Mouse (Mus musculus): ENCODE measurements around the gene Mfap1a. TPM values are rescaled to one million over a fixed set of nuclear protein-coding genes. Genes with fewer than 3 reads are reported as not detected.
"Not testable (repeated sequence)": the region's sequence is repeated elsewhere in the genome, so short reads cannot be mapped to it uniquely, and the experiment has no call there.

The Mfap1a gene
- polyA plus RNA-seq, 1 experiment from 2014 or later, result 27.9 TPM

GRCm38 (mm10) chr2:121472783-121473182 lies 33.7 kb downstream of the Mfap1a start:
- Histone ChIP-seq H3K36me3 (replicated peaks) (peaks cover 20% of the 10 kb centered on the region), H3K4me3 (peak overlapping the region; percentile 64)
- DNase-seq (ENCODE audit: extremely low spot score, low spot score); H3K9me3 ChIP-seq; H3K27me3 ChIP-seq (ENCODE audit: poor library complexity, severe bottlenecking); H3K27ac ChIP-seq; H3K4me1 ChIP-seq: not testable (repeated sequence)
- WGBS, result 94% methylated on average over 3 of the region's 3 CpGs

GRCm38 (mm10) chr2:121468982-121469381 lies 37.5 kb downstream of the Mfap1a start:
- not testable (repeated sequence) for H3K27me3 ChIP-seq (ENCODE audit: poor library complexity, severe bottlenecking); H3K4me3 ChIP-seq; DNase-seq (ENCODE audit: extremely low spot score, low spot score); H3K4me1 ChIP-seq; H3K9me3 ChIP-seq; H3K27ac ChIP-seq
- H3K36me3 ChIP-seq (replicated peaks), result peaks cover 20% of the 10 kb centered on the region
- WGBS, result 83% methylated on average over 4 of the region's 6 CpGs

DNA sequence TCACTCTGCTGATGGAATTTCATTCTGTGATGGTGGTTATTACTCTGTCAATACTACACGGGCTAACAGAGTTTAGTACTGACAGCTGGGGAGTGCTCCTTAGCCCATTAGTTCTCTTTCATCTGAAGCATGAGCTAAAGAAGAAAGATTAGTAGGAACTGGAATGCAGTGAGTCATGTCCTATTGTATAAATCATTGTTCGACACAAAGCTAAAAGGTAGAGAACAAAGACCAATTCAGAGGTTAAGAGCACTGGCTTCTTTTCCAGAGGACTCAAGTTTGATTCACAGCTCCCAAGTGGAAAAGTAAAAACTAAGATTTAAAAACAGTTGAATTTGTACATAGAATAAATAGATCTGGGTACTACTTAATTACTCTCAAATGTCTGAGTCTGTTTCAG lies 46.4 kb downstream of the Mfap1a start:
- Histone ChIP-seq H3K36me3 (replicated peaks) (peaks cover 35% of the 10 kb centered on the region), H3K9me3 (no peaks in the 10 kb centered on the region), H3K4me3 (no peak overlapping the region), H3K27ac (no peak overlapping the region), H3K27me3 (ENCODE audit: poor library complexity, severe bottlenecking) (no peaks in the 10 kb centered on the region), H3K4me1 (peaks cover 16% of the 10 kb centered on the region)
- 76% methylated on average over 2 of the region's 2 CpGs for WGBS
- no peak for DNase-seq (ENCODE audit: extremely low spot score, low spot score)

GRCm38 (mm10) chr2:121456692-121457642 lies 49.5 kb downstream of the Mfap1a start, which contains the start of gene Serinc4:
TSS of gene Serinc4 (minus strand) at chr2:121456781.
- Histone ChIP-seq H3K4me3 (peak within 1 kb of the TSS; percentile 87), H3K27me3 (ENCODE audit: poor library complexity, severe bottlenecking) (no peaks in the 10 kb centered on the region), H3K27ac (peak within 1 kb of the TSS; percentile 86), H3K9me3 (no peaks in the 10 kb centered on the region), H3K36me3 (replicated peaks) (peaks cover 63% of the 10 kb centered on the region), H3K4me1 (peaks cover 19% of the 10 kb centered on the region)
- WGBS, result 3% methylated on average over 41 of the region's 41 CpGs
- DNase-seq (ENCODE audit: extremely low spot score, low spot score), result peak; percentile 88

- Histone ChIP-seq H3K27ac (no peak overlapping the region), H3K4me1 (peaks cover 30% of the 10 kb centered on the region), H3K9me3 (no peaks in the 10 kb centered on the region), H3K27me3 (ENCODE audit: poor library complexity, severe bottlenecking) (no peaks in the 10 kb centered on the region), H3K36me3 (replicated peaks) (peaks cover 66% of the 10 kb centered on the region), H3K4me3 (no peak overlapping the region)
- no peak for DNase-seq (ENCODE audit: extremely low spot score, low spot score)
- 77% methylated on average over 5 of the region's 5 CpGs for WGBS
Measured at GRCm38 (mm10) chr2:121455534-121455933, 50.9 kb downstream of the Mfap1a start.

- 84% methylated on average over 6 of the region's 6 CpGs for WGBS
- no peaks in the 10 kb centered on the region for H3K9me3 ChIP-seq
- no peak for DNase-seq (ENCODE audit: extremely low spot score, low spot score)
- H3K36me3 ChIP-seq (replicated peaks), result peaks cover 49% of the 10 kb centered on the region
- no peak overlapping the region for H3K27ac ChIP-seq
- peak overlapping the region; percentile 2; the same call in 1 of the 2 replicates for H3K4me3 ChIP-seq
- no peaks in the 10 kb centered on the region for H3K27me3 ChIP-seq (ENCODE audit: poor library complexity, severe bottlenecking)
- peaks cover 36% of the 10 kb centered on the region for H3K4me1 ChIP-seq
Measured at GRCm38 (mm10) chr2:121453917-121454316, 52.5 kb downstream of the Mfap1a start.

DNA sequence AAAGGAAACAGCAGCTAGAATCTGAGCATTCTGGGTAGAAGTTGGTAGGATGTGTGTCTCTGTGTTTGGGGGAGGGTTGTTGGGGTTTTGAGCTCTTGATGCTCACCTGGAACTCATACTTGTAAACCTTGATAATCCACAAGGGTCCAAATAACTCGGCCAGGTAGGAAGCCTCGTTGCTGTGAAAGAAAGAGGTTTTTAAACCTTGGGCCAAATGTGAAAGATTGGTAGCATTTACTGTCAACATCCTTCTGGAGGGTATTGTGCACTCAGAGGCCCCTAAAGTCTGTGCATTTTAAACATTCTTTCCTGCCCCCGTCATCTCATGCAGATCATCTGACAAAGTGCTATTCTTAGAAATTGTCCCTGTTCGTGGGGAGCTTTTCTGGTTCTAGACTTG lies 53.5 kb downstream of the Mfap1a start, which contains the start of gene Hypk:
Gene Hypk, plus strand, starts transcription at position 301 of the 400 bp plus-strand sequence.
- peaks cover 42% of the 10 kb centered on the region for H3K36me3 ChIP-seq (replicated peaks)
- H3K4me3 ChIP-seq, result peak within 1 kb of the TSS; percentile 10; the same call in 1 of the 2 replicates
- H3K9me3 ChIP-seq, result no peaks in the 10 kb centered on the region
- WGBS, result 88% methylated on average over 4 of the region's 4 CpGs
- peaks cover 37% of the 10 kb centered on the region for H3K4me1 ChIP-seq
- H3K27me3 ChIP-seq (ENCODE audit: poor library complexity, severe bottlenecking), result no peaks in the 10 kb centered on the region
- no peak for DNase-seq (ENCODE audit: extremely low spot score, low spot score)
- no peak within 1 kb of the TSS for H3K27ac ChIP-seq

GRCm38 (mm10) chr2:121452361-121452760 lies 54.1 kb downstream of the Mfap1a start:
- no peak overlapping the region for H3K27ac ChIP-seq
- H3K4me1 ChIP-seq, result peaks cover 36% of the 10 kb centered on the region
- no peaks in the 10 kb centered on the region for H3K9me3 ChIP-seq
- 89% methylated on average over 4 of the region's 4 CpGs for WGBS
- H3K4me3 ChIP-seq, result peak overlapping the region; percentile 10; the same call in 1 of the 2 replicates
- H3K36me3 ChIP-seq (replicated peaks), result peaks cover 42% of the 10 kb centered on the region
- no peaks in the 10 kb centered on the region for H3K27me3 ChIP-seq (ENCODE audit: poor library complexity, severe bottlenecking)
- DNase-seq (ENCODE audit: extremely low spot score, low spot score), result no peak

DNA sequence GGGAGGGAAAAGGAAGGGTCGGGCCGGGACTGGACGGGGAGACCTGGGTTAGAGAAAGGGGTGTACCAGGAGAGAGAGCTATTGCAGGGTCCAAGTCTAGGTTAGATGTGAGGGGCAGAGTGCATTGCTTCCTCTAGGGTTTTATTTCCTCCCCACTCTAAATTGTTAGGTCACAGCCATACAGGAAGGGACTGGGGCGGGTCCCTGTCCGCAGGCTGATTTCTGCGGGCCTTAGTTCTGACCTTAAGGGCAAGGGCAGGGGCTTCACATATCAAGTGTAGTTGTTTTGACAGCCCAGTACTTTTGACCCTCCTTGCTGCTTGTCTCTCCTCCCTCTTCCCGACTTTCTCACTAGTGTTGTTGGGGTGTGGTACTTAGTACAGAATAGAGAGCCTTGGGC lies 56.4 kb downstream of the Mfap1a start:
- Histone ChIP-seq H3K36me3 (replicated peaks) (peaks cover 41% of the 10 kb centered on the region), H3K4me3 (peak overlapping the region; percentile 98), H3K27ac (peak overlapping the region; percentile 96), H3K9me3 (no peaks in the 10 kb centered on the region), H3K27me3 (ENCODE audit: poor library complexity, severe bottlenecking) (no peaks in the 10 kb centered on the region), H3K4me1 (peaks cover 30% of the 10 kb centered on the region)
- no peak for DNase-seq (ENCODE audit: extremely low spot score, low spot score)
- 4% methylated on average over 7 of the region's 7 CpGs for WGBS

DNA sequence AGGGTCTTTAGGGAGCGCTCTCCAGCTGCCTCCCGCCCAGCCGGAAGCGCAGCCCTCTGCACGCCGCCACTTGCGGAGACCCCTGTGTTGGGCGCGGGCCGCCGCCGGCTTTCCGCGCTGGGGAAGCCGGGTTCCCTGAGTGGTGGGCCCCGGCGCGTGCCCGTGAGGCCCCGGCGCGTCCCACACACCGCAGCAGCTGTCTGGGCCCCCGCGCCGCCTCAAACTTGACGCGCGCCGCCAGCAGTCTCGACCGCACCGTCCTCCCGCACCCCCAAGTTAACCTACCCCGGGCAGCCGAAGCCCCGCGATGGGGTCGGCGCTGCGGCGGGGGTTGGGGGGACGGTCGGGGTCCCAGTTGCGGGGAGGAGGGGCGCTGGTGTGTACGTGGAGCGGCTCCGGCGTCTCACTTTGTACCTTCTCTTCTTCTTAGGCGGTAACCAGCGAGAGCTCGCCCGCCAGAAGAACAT lies 56.9 kb downstream of the Mfap1a start:
- peak overlapping the region; percentile 98 for H3K4me3 ChIP-seq
- H3K4me1 ChIP-seq, result peaks cover 30% of the 10 kb centered on the region
- no peaks in the 10 kb centered on the region for H3K9me3 ChIP-seq
- H3K27me3 ChIP-seq (ENCODE audit: poor library complexity, severe bottlenecking), result no peaks in the 10 kb centered on the region
- peak overlapping the region; percentile 96 for H3K27ac ChIP-seq
- peaks cover 36% of the 10 kb centered on the region for H3K36me3 ChIP-seq (replicated peaks)
- under 1% methylated on average over 54 of the region's 54 CpGs for WGBS
- no peak for DNase-seq (ENCODE audit: extremely low spot score, low spot score)

DNA sequence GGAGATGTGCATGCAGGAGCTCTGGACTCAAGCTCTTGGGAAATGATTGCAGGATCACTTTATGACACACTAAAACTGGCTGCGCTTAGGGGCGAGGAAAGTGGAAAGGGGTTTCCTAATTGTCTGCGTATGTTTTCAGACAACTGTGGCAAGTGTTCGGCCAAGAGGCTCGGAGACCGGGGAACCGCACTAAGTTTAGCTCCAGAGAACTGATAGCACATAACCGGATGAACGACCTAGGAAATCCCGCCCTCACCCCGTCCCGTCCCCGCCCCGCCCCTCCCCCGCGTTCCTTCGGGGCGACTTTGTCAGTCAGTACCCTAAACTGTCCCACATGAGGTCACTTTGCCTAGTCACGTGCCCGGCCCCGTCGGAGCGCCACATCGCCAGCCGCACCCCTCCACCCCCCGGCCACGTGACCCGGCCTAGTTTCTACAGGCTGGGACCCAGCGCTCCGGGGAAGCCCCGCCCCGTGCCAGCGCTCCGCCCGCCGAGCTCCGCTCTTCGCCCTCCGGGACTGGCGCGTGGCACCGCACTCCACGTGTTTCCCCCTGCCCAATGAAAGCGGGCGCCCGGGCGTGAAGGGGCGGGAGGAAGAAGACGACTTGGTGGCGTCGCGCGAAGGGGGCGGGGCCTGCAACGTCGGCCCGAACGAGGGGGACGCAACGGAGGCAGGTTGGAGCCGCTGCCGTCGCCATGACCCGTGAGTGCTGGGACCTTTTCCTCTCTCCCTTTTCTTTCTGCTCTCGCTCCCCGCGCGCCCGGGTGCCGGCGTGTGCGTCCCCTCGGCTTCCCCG lies 57.5 kb downstream of the Mfap1a start, which contains the start of gene Serf2:
Gene Serf2, plus strand, starts transcription at position 457 of the 797 bp plus-strand sequence.
- Histone ChIP-seq H3K27me3 (ENCODE audit: poor library complexity, severe bottlenecking) (no peaks in the 10 kb centered on the region), H3K4me1 (peaks cover 30% of the 10 kb centered on the region), H3K4me3 (peak within 1 kb of the TSS; percentile 98), H3K27ac (peak within 1 kb of the TSS; percentile 96), H3K9me3 (no peaks in the 10 kb centered on the region), H3K36me3 (replicated peaks) (peaks cover 29% of the 10 kb centered on the region)
- under 1% methylated on average over 71 of the region's 74 CpGs for WGBS
- peak; percentile 100 for DNase-seq (ENCODE audit: extremely low spot score, low spot score)

- peaks cover 3% of the 10 kb centered on the region for H3K27me3 ChIP-seq (ENCODE audit: poor library complexity, severe bottlenecking)
- WGBS, result 20% methylated on average over 9 of the region's 9 CpGs
- H3K36me3 ChIP-seq (replicated peaks), result peaks cover 21% of the 10 kb centered on the region
- peak overlapping the region; percentile 98 for H3K4me3 ChIP-seq
- DNase-seq (ENCODE audit: extremely low spot score, low spot score), result no peak
- H3K9me3 ChIP-seq, result no peaks in the 10 kb centered on the region
- H3K4me1 ChIP-seq, result peaks cover 33% of the 10 kb centered on the region
- peak overlapping the region; percentile 96 for H3K27ac ChIP-seq
Measured at GRCm38 (mm10) chr2:121448136-121448535, 58.3 kb downstream of the Mfap1a start.

Data from forebrain, embryonic 10.5 days (tissue).